Mouse (Mus musculus): ENCODE measurements around the gene Apod. TPM values are rescaled to one million over a fixed set of nuclear protein-coding genes. Genes with fewer than 3 reads are reported as not detected.

Gene Apod
- polyA plus RNA-seq, 1 experiment from 2014 or later = 42.1 TPM

GRCm38 (mm10) chr16:31286801-31287488 is 27.7 kb downstream of the Apod start:
- H3K27ac ChIP-seq (ENCODE audit: low read depth, low read length) = no peak overlapping the region
- no peak for DNase-seq (ENCODE audit: low spot score)
- WGBS = 91% methylated on average over 11 of the region's 11 CpGs

GRCm38 (mm10) chr16:31281981-31282380 is 32.6 kb downstream of the Apod start:
- no peaks in the 10 kb centered on the region for H3K36me3 ChIP-seq (ENCODE audit: control insufficient read depth, insufficient read depth, low read length)
- no peak overlapping the region for H3K9ac ChIP-seq (ENCODE audit: low read length)
- no peak overlapping the region for H3K4me3 ChIP-seq (ENCODE audit: low read depth, low read length)
- no peak overlapping the region for H3K4me2 ChIP-seq (ENCODE audit: low read depth, low read length, severe bottlenecking)
- H3K9me3 ChIP-seq (ENCODE audit: control insufficient read depth, low read length) = no peaks in the 10 kb centered on the region
- H3K27me3 ChIP-seq (ENCODE audit: control insufficient read depth, insufficient read depth, low read length) = no peaks in the 10 kb centered on the region
- 82% methylated on average over 2 of the region's 2 CpGs for WGBS
- no peaks in the 10 kb centered on the region for H3K4me1 ChIP-seq (replicated peaks; ENCODE audit: control insufficient read depth, insufficient read depth, low read length)
- H3K27ac ChIP-seq (ENCODE audit: low read depth, low read length) = no peak overlapping the region
- DNase-seq (ENCODE audit: low spot score) (no peak), ATAC-seq (replicated peaks; ENCODE audit: low FRiP score) (no peak)

More at GRCm38 (mm10) chr16:31286801-31287488, 27.7 kb downstream of the Apod start:
- H3K4me2 ChIP-seq (ENCODE audit: low read depth, low read length, severe bottlenecking) = no peak overlapping the region
- ATAC-seq (replicated peaks; ENCODE audit: low FRiP score) = no peak
- H3K9me3 ChIP-seq (ENCODE audit: control insufficient read depth, low read length) = no peaks in the 10 kb centered on the region
- H3K36me3 ChIP-seq (ENCODE audit: control insufficient read depth, insufficient read depth, low read length) = no peaks in the 10 kb centered on the region
- no peaks in the 10 kb centered on the region for H3K4me1 ChIP-seq (replicated peaks; ENCODE audit: control insufficient read depth, insufficient read depth, low read length)
- H3K4me3 ChIP-seq (ENCODE audit: low read depth, low read length) = no peak overlapping the region
- no peaks in the 10 kb centered on the region for H3K27me3 ChIP-seq (ENCODE audit: control insufficient read depth, insufficient read depth, low read length)
- H3K9ac ChIP-seq (ENCODE audit: low read length) = no peak overlapping the region

- DNase-seq (ENCODE audit: low spot score) = no peak
- Histone ChIP-seq H3K9me3 (ENCODE audit: control insufficient read depth, low read length) (no peaks in the 10 kb centered on the region), H3K4me2 (ENCODE audit: low read depth, low read length, severe bottlenecking) (no peak overlapping the region), H3K4me1 (replicated peaks; ENCODE audit: control insufficient read depth, insufficient read depth, low read length) (no peaks in the 10 kb centered on the region; the same call in 1 of the 2 replicates), H3K27ac (ENCODE audit: low read depth, low read length) (no peak overlapping the region), H3K9ac (ENCODE audit: low read length) (no peak overlapping the region), H3K4me3 (ENCODE audit: low read depth, low read length) (no peak overlapping the region), H3K27me3 (ENCODE audit: control insufficient read depth, insufficient read depth, low read length) (no peaks in the 10 kb centered on the region), H3K36me3 (ENCODE audit: control insufficient read depth, insufficient read depth, low read length) (no peaks in the 10 kb centered on the region)
- 91% methylated on average over 4 of the region's 4 CpGs for WGBS
- ATAC-seq (replicated peaks; ENCODE audit: low FRiP score) = no peak
Measured at GRCm38 (mm10) chr16:31280176-31280575, 34.4 kb downstream of the Apod start.

GRCm38 (mm10) chr16:31278581-31278980 is 36.0 kb downstream of the Apod start:
- no peak overlapping the region for H3K27ac ChIP-seq (ENCODE audit: low read depth, low read length)
- no peaks in the 10 kb centered on the region for H3K9me3 ChIP-seq (ENCODE audit: control insufficient read depth, low read length)
- DNase-seq (ENCODE audit: low spot score) = no peak
- no peaks in the 10 kb centered on the region for H3K27me3 ChIP-seq (ENCODE audit: control insufficient read depth, insufficient read depth, low read length)
- no peak overlapping the region for H3K4me3 ChIP-seq (ENCODE audit: low read depth, low read length)
- 86% methylated on average over 6 of the region's 6 CpGs for WGBS
- H3K36me3 ChIP-seq (ENCODE audit: control insufficient read depth, insufficient read depth, low read length) = no peaks in the 10 kb centered on the region
- H3K4me1 ChIP-seq (replicated peaks; ENCODE audit: control insufficient read depth, insufficient read depth, low read length) = peaks cover under 1% of the 10 kb centered on the region; the same call in 1 of the 2 replicates
- no peak overlapping the region for H3K9ac ChIP-seq (ENCODE audit: low read length)
- H3K4me2 ChIP-seq (ENCODE audit: low read depth, low read length, severe bottlenecking) = no peak overlapping the region
- ATAC-seq (replicated peaks; ENCODE audit: low FRiP score) = no peak

- no peak overlapping the region for H3K27ac ChIP-seq (ENCODE audit: low read depth, low read length)
- WGBS = 71% methylated on average over 2 of the region's 2 CpGs
- DNase-seq (ENCODE audit: low spot score) = no peak
- no peaks in the 10 kb centered on the region for H3K36me3 ChIP-seq (ENCODE audit: control insufficient read depth, insufficient read depth, low read length)
- no peaks in the 10 kb centered on the region for H3K27me3 ChIP-seq (ENCODE audit: control insufficient read depth, insufficient read depth, low read length)
- H3K9ac ChIP-seq (ENCODE audit: low read length) = no peak overlapping the region
- no peaks in the 10 kb centered on the region for H3K9me3 ChIP-seq (ENCODE audit: control insufficient read depth, low read length)
- H3K4me3 ChIP-seq (ENCODE audit: low read depth, low read length) = no peak overlapping the region
- no peak overlapping the region for H3K4me2 ChIP-seq (ENCODE audit: low read depth, low read length, severe bottlenecking)
- ATAC-seq (replicated peaks; ENCODE audit: low FRiP score) = no peak
- peaks cover 5% of the 10 kb centered on the region; the same call in 1 of the 2 replicates for H3K4me1 ChIP-seq (replicated peaks; ENCODE audit: control insufficient read depth, insufficient read depth, low read length)
Measured at GRCm38 (mm10) chr16:31278081-31278480, 36.5 kb downstream of the Apod start.

- ATAC-seq (replicated peaks; ENCODE audit: low FRiP score) = no peak
- Histone ChIP-seq H3K9me3 (ENCODE audit: control insufficient read depth, low read length) (no peaks in the 10 kb centered on the region), H3K9ac (ENCODE audit: low read length) (no peak overlapping the region), H3K36me3 (ENCODE audit: control insufficient read depth, insufficient read depth, low read length) (no peaks in the 10 kb centered on the region), H3K27ac (ENCODE audit: low read depth, low read length) (no peak overlapping the region), H3K4me2 (ENCODE audit: low read depth, low read length, severe bottlenecking) (no peak overlapping the region), H3K27me3 (ENCODE audit: control insufficient read depth, insufficient read depth, low read length) (no peaks in the 10 kb centered on the region), H3K4me1 (replicated peaks; ENCODE audit: control insufficient read depth, insufficient read depth, low read length) (peaks cover 6% of the 10 kb centered on the region; the same call in 1 of the 2 replicates), H3K4me3 (ENCODE audit: low read depth, low read length) (no peak overlapping the region)
- WGBS = 85% methylated on average over 7 of the region's 7 CpGs
- no peak for DNase-seq (ENCODE audit: low spot score)
Measured at GRCm38 (mm10) chr16:31276962-31277361, 37.6 kb downstream of the Apod start.

GRCm38 (mm10) chr16:31276539-31276938 is 38.1 kb downstream of the Apod start:
- ATAC-seq (replicated peaks; ENCODE audit: low FRiP score) = no peak
- no peak overlapping the region for H3K4me2 ChIP-seq (ENCODE audit: low read depth, low read length, severe bottlenecking)
- 79% methylated on average over 7 of the region's 7 CpGs for WGBS
- no peaks in the 10 kb centered on the region for H3K27me3 ChIP-seq (ENCODE audit: control insufficient read depth, insufficient read depth, low read length)
- no peak overlapping the region for H3K27ac ChIP-seq (ENCODE audit: low read depth, low read length)
- H3K4me3 ChIP-seq (ENCODE audit: low read depth, low read length) = no peak overlapping the region
- H3K9ac ChIP-seq (ENCODE audit: low read length) = no peak overlapping the region
- H3K4me1 ChIP-seq (replicated peaks; ENCODE audit: control insufficient read depth, insufficient read depth, low read length) = peaks cover 6% of the 10 kb centered on the region; the same call in 1 of the 2 replicates
- DNase-seq (ENCODE audit: low spot score) = no peak
- H3K36me3 ChIP-seq (ENCODE audit: control insufficient read depth, insufficient read depth, low read length) = no peaks in the 10 kb centered on the region
- no peaks in the 10 kb centered on the region for H3K9me3 ChIP-seq (ENCODE audit: control insufficient read depth, low read length)

- DNase-seq (ENCODE audit: low spot score) (peak; percentile 97), ATAC-seq (replicated peaks; ENCODE audit: low FRiP score) (peak; percentile 98)
- WGBS = under 1% methylated on average over 75 of the region's 83 CpGs
Measured at GRCm38 (mm10) chr16:31274674-31275460, 39.7 kb downstream of the Apod start, which contains the start of gene Ppp1r2. Gene Ppp1r2, minus strand, starts transcription at chr16:31275277.

More at GRCm38 (mm10) chr16:31274674-31275460, 39.7 kb downstream of the Apod start, which contains the start of gene Ppp1r2:
- Histone ChIP-seq H3K4me1 (replicated peaks; ENCODE audit: control insufficient read depth, insufficient read depth, low read length) (peaks cover 6% of the 10 kb centered on the region; the same call in 1 of the 2 replicates), H3K9ac (ENCODE audit: low read length) (peak within 1 kb of the TSS; percentile 95), H3K4me2 (ENCODE audit: low read depth, low read length, severe bottlenecking) (peak within 1 kb of the TSS; percentile 58), H3K9me3 (ENCODE audit: control insufficient read depth, low read length) (no peaks in the 10 kb centered on the region), H3K4me3 (ENCODE audit: low read depth, low read length) (peak within 1 kb of the TSS; percentile 84), H3K27ac (ENCODE audit: low read depth, low read length) (peak within 1 kb of the TSS; percentile 84), H3K27me3 (ENCODE audit: control insufficient read depth, insufficient read depth, low read length) (no peaks in the 10 kb centered on the region), H3K36me3 (ENCODE audit: control insufficient read depth, insufficient read depth, low read length) (no peaks in the 10 kb centered on the region)

Measured in forebrain, embryonic 11.5 days (tissue).